Comparison of ENCODE assay signal across 8 mouse cellular contexts in genomic region chr9:57835841-57836514, GRCm38 (mm10). TPM values are rescaled to one million over a fixed set of nuclear protein-coding genes. Genes with fewer than 3 reads are reported as not detected.
A peak's percentile ranks its signal among the peaks of the same experiment; 100 is the strongest.
DNase-seq lines count a peak whose midpoint lies in the region; ATAC-seq and TF ChIP-seq lines count a peak whose summit lies in the region.

No protein-coding gene starts in this region.

- H3K9ac ChIP-seq in liver, adult 2 months (ENCODE audit: low read depth, low read length) = peak overlapping the region; percentile 93
- peak overlapping the region; percentile 83 for H3K9ac ChIP-seq in stomach, embryonic 16.5 days (ENCODE audit: low read length)

- peak; percentile 47 for DNase-seq in embryo, embryonic 10 days (ENCODE audit: low spot score)
- DNase-seq in embryo, embryonic 9.5 days (ENCODE audit: extremely low spot score) = no peak
- DNase-seq in B cell, adult 2 months = peak; percentile 18 to 26
- DNase-seq in liver, adult 2 months (ENCODE audit: extremely low read depth, low read depth, low spot score) = peak; percentile 11
- no peak for DNase-seq in frontal cortex, adult 2 months (ENCODE audit: extremely low spot score in 1 of 2, low spot score in 1 of 2)
- DNase-seq in right cerebral cortex, postnatal 36 days (ENCODE audit: low spot score in 2 of 2) = no peak

- WGBS in liver, adult 2 months = 2% methylated on average over 22 of the region's 22 CpGs
- 1% methylated on average over 21 of the region's 22 CpGs for WGBS in stomach, embryonic 16.5 days

- H3K27ac ChIP-seq in embryonic fibroblast, embryonic 13.5 days (ENCODE audit: insufficient read depth, low read length) = no peak overlapping the region
- no peak overlapping the region for H3K27ac ChIP-seq in liver, adult 2 months (replicated peaks; ENCODE audit: insufficient read depth, low read depth, low read length)
- peak overlapping the region; percentile 55; the same call in 1 of the 2 replicates for H3K27ac ChIP-seq in stomach, embryonic 16.5 days (ENCODE audit: low read length)

- no peaks in the 10 kb centered on the region for H3K27me3 ChIP-seq in liver, adult 2 months (ENCODE audit: control insufficient read depth, insufficient read depth, low read length)
- H3K27me3 ChIP-seq in stomach, embryonic 16.5 days (ENCODE audit: control insufficient read depth, insufficient read depth, low read length) = peaks cover 8% of the 10 kb centered on the region; the same call in 1 of the 2 replicates

- H3K9me3 ChIP-seq in stomach, embryonic 16.5 days (replicated peaks; ENCODE audit: control insufficient read depth, low read length) = no peaks in the 10 kb centered on the region

- no peak for TF ChIP-seq CTCF in embryonic fibroblast, embryonic 13.5 days (IDR thresholded peaks at IDR 0.05; ENCODE audit: borderline replicate concordance, insufficient read depth, low read length)
- TF ChIP-seq CTCF in liver, adult 2 months (IDR thresholded peaks at IDR 0.05; ENCODE audit: low read depth, low read length) = no peak

- H3K4me3 ChIP-seq in embryonic fibroblast, embryonic 13.5 days (ENCODE audit: insufficient read depth, low read length) = peak overlapping the region; percentile 84
- peak overlapping the region; percentile 97 for H3K4me3 ChIP-seq in liver, adult 2 months (ENCODE audit: insufficient read depth, low read depth, low read length)
- peak overlapping the region; percentile 85 for H3K4me3 ChIP-seq in stomach, embryonic 16.5 days (replicated peaks; ENCODE audit: low read length)

- H3K79me2 ChIP-seq in liver, adult 2 months (ENCODE audit: control insufficient read depth, insufficient read depth, low read length) = no peaks in the 10 kb centered on the region; the same call in 1 of the 2 replicates

- ATAC-seq in stomach, embryonic 16.5 days (ENCODE audit: insufficient read depth, low FRiP score) = no peak

- TF ChIP-seq POLR2A in embryonic fibroblast, embryonic 13.5 days (IDR thresholded peaks at IDR 0.05; ENCODE audit: low read depth, low read length) = no peak
- TF ChIP-seq POLR2A in liver, adult 2 months (IDR thresholded peaks at IDR 0.05; ENCODE audit: extremely low read depth, insufficient read depth, low read length) = no peak

- H3K4me1 ChIP-seq in embryonic fibroblast, embryonic 13.5 days (ENCODE audit: control insufficient read depth, insufficient read depth, low read length) = peaks cover 12% of the 10 kb centered on the region
- H3K4me1 ChIP-seq in liver, adult 2 months (ENCODE audit: control insufficient read depth, insufficient read depth, low read length) = peaks cover 5% of the 10 kb centered on the region
- H3K4me1 ChIP-seq in stomach, embryonic 16.5 days (ENCODE audit: control insufficient read depth, insufficient read depth, low read length) = peaks cover 20% of the 10 kb centered on the region

- H3K4me2 ChIP-seq in stomach, embryonic 16.5 days (ENCODE audit: low read depth, low read length) = peak overlapping the region; percentile 89

- no peaks in the 10 kb centered on the region for H3K36me3 ChIP-seq in liver, adult 2 months (ENCODE audit: control insufficient read depth, insufficient read depth, low read length)
- no peaks in the 10 kb centered on the region for H3K36me3 ChIP-seq in stomach, embryonic 16.5 days (ENCODE audit: control insufficient read depth, insufficient read depth, low read length)

RNA-seq across cellular contexts. Expression of gene Arid3b, which starts 0.6 kb away (rescaled TPM):
- polyA plus RNA-seq in embryonic fibroblast, embryonic 13.5 days (2011; ENCODE audit: insufficient read length, low read depth, missing spikeins) = 4.2 and 4.5 TPM in 2 replicates
- 0.83 and 1.5 TPM in 2 replicates for total RNA-seq in liver, adult 2 months (2014; rRNA removed)
- polyA plus RNA-seq in liver, adult 2 months (2012; rRNA removed) = 2.4 and 2.8 TPM in 2 replicates
- 4.2 and 4.5 TPM in 2 replicates for polyA plus RNA-seq in stomach, embryonic 16.5 days (2015; fragmentation: Nextera tagmentation; extraction: Ambion mirVana)
- 6.9 and 8.2 TPM in 2 replicates for polyA plus RNA-seq in frontal cortex, adult 2 months (2012; rRNA removed)

Comparison
In these comparisons a context has a peak if more than half of its experiments do, and no peak if none do; other contexts are left out.
1. DNase-seq: peak in embryo, embryonic 10 days (single experiment), B cell, adult 2 months (2 of 2) and liver, adult 2 months (single experiment); none in embryo, embryonic 9.5 days (single experiment), frontal cortex, adult 2 months (0 of 2) and right cerebral cortex, postnatal 36 days (0 of 2).
2. Peak in every context shown above with its lines, with median percentiles within 50 percentile points of each other: H3K4me3 ChIP-seq.